Mouse (Mus musculus) layer of hippocampus, adult 11-12 months (tissue): ENCODE data around the gene 9930111J21Rik2.
"Not testable (repeated sequence)": the region's sequence is repeated elsewhere in the genome, so short reads cannot be mapped to it uniquely, and the experiment has no call there.

ENCODE experiments used
- DNase-seq: peaks from one replicate; pipeline ENCODE4 v3.0.0; 2022; ENCODE audit warnings: low spot score

The 9930111J21Rik2 gene

DNA sequence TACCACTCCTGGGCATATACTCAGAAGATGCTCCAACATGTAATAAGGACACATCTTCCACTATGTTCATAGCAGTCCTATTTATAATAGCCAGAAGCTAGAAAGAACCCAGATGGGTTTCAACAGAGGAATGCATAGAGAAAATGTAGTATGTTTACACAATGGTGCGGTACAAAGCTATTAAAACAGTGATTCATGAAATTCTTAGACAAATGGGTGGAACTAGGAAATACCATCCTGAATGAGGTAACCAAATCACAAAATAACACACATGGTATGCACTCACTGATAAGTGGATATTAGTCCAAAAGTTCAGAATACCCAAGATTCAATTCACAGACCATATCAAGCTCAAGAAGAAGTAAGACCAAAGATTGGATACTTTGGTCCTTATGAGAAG is 76.4 kb downstream of the 9930111J21Rik2 start:
- DNase-seq: not testable (repeated sequence)
